Mouse (Mus musculus) right cerebral cortex, postnatal 36 days (tissue): ENCODE data around the gene Crtc3.

Experiments
- DNase-seq, 2 experiments: peaks; one replicate each; pipeline ENCODE4 v3.0.0; 2022; ENCODE audit warnings: low spot score in 2 of 2, mixed read lengths in 1 of 2

Crtc3 gene

GRCm38 (mm10) chr7:80638460-80638859 lies 50.2 kb downstream of the Crtc3 start:
- DNase-seq, result no peak

DNA sequence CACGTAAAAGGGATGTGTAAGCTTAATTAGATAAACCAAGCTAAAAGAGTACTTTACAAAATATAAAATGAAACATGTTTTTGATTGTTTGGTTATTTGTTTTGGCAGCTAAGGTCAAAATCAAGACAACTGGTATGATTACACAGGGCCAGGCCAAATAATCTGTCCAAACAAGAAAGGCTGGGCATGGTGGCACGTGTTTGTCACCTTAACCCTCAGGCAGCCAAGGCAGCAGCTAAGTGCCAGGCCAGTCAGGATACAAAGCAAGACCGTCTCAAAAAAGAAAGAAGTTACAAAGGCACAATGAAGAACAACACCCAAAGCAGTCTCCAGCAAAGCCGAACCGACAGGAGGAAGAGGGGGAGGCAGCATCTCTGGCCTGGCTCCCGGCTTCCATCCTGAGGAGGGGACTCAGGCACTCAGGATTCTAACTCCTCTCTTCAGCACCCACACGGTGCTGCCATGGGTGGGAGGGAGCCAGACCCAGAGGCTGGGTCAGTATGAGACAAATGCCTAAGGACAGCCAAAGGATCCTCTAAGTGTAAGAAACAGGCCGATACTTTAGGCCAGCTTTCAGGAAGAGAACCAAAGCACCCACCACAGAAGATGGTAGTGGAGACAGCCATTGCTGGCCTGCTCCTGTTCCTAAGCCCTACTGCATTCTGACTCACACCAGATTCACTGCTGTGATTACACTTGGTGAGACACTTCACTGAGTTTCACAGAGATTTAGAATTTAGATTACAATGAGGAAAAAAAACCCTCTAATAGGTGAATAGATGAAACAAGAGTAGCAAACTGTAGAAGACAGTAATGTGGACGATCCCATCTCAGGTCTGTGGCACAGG lies 51.5 kb downstream of the Crtc3 start:
- peak in 1 of 2 experiments; percentile 22 for DNase-seq

DNA sequence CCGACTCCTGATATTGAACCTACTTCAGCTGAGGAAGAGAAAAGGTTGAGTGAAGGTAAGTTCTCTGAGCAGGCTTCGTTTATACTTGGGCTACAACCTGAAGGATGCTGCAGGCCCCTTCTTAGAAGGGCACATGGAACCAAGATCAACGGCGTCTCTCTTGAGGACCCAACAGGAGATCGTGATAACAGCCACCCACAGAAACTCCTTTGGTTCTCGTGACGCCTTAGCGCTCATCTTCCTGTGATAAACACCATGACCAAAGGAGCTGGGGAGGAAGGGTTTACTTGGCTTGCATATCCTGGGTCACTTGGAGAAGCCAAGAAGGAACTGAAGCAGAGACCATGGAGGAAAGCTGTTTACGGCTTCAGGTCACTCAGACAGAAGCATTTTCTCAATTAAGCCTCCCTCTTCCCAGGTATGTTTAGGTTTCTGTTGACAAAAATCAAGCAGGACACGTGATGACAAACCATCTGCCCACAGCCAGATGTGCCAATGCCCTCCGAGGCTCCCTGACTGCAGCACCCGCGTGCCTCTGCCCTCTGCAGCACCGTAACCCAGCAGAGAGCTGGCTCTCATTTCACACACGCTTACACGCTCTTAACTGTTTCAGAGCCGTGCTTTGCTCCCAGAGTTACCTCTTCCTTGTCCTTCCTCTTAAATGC lies 52.3 kb downstream of the Crtc3 start:
- no peak for DNase-seq

DNA sequence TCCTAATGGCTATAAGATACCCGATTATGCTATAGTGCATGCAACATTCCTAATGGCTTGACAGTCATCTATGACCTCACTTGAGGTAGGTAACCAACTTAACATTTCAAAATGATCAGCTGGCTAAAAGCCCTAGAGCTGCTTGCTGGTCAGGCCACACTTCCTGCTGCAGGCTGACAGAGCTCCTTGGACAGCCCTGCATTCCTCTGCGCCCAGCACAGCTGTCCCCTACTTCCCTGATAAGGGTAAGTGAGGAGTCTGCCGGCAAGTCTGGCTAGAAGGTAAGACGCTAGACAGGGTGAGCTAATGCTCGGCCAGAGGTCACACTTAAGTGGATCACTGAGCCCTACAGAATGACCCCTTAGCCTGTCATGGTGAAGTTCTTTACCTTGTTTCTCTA lies 52.8 kb downstream of the Crtc3 start:
- DNase-seq, result no peak

DNA sequence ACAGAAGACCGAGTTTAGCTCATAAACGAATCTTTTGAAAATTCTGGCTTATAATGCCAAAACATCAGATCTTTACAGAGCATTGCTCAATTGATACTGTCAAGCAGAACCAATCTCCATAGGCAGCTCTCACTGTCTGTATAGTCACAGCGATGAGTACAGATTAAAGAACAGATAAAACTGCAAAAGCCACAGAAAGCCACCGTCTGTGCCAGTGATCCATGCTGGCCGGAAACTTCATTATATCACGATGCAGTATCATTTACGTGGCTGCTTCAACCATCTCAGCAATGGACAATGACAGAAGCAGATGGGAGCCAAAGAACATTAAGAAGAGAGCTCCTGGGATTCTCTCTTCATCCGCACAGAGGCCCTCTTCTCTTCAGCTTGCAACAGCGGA lies 53.9 kb downstream of the Crtc3 start:
- DNase-seq, result no peak

GRCm38 (mm10) chr7:80633635-80634034 lies 55.0 kb downstream of the Crtc3 start:
- DNase-seq, result no peak

DNA sequence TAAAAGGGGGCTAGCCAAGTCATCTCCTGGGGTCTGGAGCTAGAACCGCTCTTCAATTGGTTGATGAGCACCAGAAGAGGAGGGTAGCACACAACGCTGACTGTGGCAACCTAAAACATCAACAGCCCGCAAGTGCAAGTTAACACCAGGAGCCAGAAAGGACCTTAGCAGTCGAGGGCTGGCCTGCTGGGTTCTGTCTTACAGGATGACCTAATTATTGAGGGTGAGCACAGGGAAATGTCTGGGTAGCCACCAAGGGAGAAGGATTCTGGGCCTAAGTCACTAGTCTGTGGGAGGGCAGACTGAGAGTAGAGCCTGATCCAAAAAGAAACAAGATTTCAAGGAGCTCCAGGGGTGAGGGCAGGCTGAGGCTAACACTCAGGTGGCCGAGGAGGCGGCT lies 56.7 kb downstream of the Crtc3 start:
- no peak for DNase-seq

DNA sequence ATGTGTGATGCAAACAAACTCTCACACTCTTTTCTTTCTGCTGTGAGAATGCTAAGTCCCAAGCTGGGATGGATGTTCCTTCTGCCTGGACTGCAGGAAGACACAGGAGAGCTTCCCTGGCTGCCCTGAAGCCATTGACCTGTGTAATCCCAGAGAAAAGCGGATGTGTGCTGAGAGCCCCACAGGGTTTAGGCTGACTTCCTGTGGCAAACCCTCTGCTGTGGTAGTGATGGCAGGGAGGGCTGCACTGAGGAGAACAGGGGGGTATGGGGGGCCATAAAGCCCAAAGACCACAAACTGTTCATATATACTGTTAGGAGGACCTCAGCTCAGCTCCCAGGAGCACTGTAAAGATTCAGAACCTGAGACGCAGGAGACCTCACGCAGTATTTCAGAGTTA lies 57.3 kb downstream of the Crtc3 start:
- DNase-seq, result no peak

DNA sequence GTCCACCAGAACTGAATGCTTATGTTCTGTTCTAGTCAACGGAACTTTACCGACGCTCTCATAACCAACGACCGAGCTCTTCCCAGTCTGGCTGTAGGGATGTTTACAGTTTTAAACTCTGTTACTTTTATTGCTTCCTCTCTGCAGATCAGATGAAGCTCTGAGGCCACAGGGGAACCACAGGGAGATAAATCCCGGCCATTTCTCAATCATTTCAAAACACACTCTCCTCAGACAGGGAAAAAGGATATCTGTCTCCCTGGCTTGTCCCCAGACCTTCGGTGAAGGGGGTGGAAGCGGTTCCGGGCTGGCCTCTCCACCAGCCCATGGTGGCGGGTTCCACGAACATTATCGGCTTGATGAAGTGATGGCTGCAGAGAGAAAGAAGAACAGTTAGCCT lies 59.3 kb downstream of the Crtc3 start:
- no peak for DNase-seq

- DNase-seq, result peak; percentile 34 to 43
Observed at GRCm38 (mm10) chr7:80628708-80629183, 59.9 kb downstream of the Crtc3 start.

- DNase-seq, result no peak
Observed at GRCm38 (mm10) chr7:80626943-80627342, 61.7 kb downstream of the Crtc3 start.

DNA sequence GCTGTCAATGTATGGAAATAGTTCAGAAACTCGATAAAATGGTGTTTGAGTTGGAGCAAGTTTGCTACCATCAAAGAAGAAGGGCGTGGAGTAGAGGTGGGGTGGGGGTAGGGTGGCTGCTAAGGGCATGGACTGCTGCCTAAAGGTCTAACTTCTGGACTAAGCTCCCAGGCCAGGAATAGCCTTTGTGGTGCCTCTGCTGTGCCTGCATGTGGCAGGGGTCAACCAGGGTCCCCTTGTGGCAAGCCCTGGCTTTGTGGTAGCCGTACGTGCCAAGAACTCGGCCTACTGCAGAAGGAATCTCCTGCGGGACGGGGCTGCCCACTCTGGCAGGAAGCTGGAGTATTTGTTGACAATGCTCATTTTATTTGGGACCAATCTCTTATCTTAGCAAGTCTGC lies 62.8 kb downstream of the Crtc3 start:
- no peak for DNase-seq

DNA sequence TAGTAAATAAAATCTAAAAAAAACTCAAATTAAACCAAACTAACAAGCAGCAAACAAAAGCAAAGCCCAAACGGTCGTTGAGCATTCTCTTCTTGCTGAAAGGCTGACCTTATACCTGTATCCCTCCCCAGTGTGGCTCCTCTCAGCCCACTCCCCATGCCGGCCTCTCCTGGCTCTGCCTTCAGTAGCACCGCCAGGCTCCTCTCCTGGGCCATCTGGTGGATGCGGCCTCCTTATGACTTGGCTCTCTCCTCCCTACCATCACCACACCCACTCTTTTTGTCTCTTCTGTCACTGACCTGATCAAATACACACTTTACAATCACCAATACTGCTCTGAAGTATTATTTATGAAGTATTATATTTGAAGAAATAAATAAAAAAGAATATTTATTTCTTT lies 65.4 kb downstream of the Crtc3 start:
- no peak for DNase-seq

DNA sequence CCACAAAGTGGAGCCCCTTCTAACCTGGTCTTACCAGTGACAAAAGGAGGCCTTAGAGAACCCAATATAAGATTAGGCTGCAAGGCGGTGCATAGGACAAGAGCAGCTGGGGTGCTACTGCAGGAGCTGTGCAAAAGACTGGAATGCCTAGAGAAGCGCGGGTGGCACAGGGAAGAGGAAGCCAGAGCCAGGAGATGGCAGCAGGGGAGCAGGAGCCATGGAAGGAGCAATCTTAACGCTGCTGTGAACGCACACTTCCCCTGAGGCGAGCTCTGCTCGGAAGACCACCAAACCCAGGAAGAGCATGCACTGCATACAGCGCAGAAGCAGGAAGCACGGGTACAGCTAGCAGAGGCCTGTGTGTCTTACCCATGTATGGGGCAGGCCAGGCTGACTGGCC lies 72.6 kb downstream of the Crtc3 start:
- no peak for DNase-seq

DNA sequence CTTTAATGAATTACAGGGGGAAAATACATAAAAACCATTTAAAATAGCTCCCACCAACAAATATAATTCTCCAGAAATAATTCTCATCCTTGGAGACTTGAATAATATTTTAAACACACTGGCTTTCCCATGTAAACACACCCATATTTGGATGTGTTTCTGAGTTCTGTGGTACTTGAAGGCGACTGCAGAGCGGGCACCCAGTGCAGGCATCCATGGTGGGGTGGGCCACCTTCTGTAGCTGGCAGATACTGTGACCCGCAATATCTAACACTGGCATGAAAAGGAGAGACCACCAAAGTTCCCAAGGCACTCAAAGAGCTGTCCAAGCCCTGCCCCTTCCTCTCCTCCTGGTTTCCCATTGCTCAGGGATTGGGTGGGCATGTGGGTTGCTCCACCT lies 74.6 kb downstream of the Crtc3 start:
- no peak for DNase-seq

DNA sequence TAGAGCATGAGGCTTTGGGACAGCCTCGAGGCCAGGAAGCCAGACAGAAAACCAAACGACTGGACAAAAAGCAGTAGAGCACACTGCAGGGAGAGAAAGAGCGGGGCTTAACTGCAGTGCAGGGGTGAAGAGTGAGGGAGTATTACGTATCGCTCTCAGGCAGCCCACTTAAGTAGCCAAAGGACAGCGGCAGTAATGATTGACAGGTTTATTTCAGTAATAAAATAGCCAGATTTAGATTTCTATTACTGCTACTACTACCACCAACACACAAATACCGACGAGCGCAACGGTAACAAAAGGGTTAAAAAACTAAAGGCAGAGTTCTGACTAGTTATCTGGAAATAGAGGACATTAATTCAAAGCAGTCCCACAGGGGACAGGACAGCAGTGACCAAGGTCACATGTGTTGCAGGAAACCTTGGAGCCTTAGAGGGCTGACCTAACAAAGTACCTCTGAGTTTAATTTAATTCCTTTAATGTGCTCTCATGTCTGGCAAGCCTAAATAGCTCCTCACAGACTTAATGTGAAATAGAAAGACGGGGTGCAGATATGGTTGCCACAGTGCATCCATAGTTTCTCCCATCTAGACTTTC lies 76.4 kb downstream of the Crtc3 start:
- no peak for DNase-seq

DNA sequence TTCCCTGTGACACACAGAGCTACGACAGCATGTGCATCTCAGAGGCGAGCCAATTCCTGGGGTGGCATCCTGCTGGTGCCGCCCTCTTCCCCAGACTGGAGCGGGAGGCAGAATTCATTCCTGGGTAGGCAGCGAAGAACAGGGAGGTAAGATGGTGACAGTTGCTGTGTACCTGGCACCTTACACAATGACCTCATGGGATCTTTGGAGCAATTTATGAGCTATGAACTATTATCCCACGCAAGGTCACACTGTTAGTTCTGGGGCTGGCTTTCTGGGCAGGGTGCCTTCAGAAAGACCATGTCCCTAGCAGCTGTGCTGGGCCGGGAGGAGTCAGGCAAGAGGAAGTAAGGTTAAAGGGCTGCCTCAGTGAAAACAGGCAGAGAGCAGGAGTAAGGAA lies 77.0 kb downstream of the Crtc3 start:
- DNase-seq, result no peak

- DNase-seq, result no peak
Observed at GRCm38 (mm10) chr7:80607503-80607902, 81.2 kb downstream of the Crtc3 start.

- no peak for DNase-seq
Observed at GRCm38 (mm10) chr7:80606435-80606834, 82.2 kb downstream of the Crtc3 start.

DNA sequence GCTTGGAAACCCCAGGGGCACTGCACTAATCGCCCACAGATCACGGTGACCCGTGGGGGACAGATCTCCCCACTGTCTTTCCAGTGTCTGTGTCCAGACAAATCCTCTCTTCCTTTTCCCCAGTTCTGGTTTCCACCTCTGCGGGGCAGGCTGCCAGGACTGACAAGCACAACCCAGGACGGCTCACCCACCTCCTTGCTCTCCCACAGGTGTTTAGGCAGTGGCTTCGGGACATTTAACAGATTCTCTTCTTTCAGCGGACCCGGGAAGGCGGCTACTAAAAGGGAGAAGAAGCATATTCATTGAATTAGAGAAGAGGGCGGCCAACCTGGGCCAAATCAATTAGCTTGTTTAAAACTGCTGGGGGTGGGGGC lies 83.1 kb downstream of the Crtc3 start:
- DNase-seq, result no peak

GRCm38 (mm10) chr7:80604908-80605556 lies 83.6 kb downstream of the Crtc3 start:
- DNase-seq, result no peak

- peak; percentile 46 to 47 for DNase-seq
Observed at GRCm38 (mm10) chr7:80602574-80602973, 86.1 kb downstream of the Crtc3 start.
